Mouse (Mus musculus): ENCODE measurements around the gene Eefsec. TPM values are rescaled to one million over a fixed set of nuclear protein-coding genes. Genes with fewer than 3 reads are reported as not detected.
A peak's percentile ranks its signal among the peaks of the same experiment; 100 is the strongest.

Gene Eefsec
- polyA plus RNA-seq, 1 experiment from 2014 or later = 42.8 TPM

- peaks cover 24% of the 10 kb centered on the region for H3K4me1 ChIP-seq
- H3K4me3 ChIP-seq (replicated peaks) = no peak overlapping the region
- no peak overlapping the region for H3K9ac ChIP-seq
- H3K9me3 ChIP-seq (replicated peaks) = no peaks in the 10 kb centered on the region
- no peaks in the 10 kb centered on the region for H3K27me3 ChIP-seq
- 37% methylated on average over 5 of the region's 5 CpGs for WGBS
- H3K36me3 ChIP-seq = no peaks in the 10 kb centered on the region
- H3K4me2 ChIP-seq = no peak overlapping the region
- peak overlapping the region; percentile 52 for H3K27ac ChIP-seq
- no peak for ATAC-seq (replicated peaks; ENCODE audit: low FRiP score)
These were observed 36.8 kb downstream of the Eefsec start for GRCm38 (mm10) chr6:88409492-88409891.

DNA sequence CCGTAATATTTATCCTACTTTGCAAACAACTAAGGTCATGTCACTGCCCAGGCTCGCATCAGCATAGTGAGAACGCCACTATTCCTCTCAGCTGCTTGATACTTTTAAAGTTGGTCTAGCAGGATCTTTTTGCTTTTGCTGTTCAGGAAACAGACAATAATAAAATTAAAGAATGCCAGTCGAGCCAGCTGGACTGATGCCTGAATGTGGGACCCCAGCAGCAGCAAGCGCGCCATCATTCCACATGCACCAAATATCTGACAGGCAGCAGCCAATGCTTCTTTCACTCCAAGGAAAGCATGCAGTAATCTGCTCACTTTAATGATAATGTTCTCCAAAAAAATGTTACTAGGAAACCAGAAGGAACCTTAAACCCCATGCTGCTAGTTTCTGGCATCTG, 45.9 kb downstream of the Eefsec start:
- H3K4me3 ChIP-seq (replicated peaks) = no peak overlapping the region
- H3K9ac ChIP-seq = no peak overlapping the region
- H3K4me1 ChIP-seq = no peaks in the 10 kb centered on the region
- no peak overlapping the region for H3K27ac ChIP-seq
- no peaks in the 10 kb centered on the region for H3K36me3 ChIP-seq
- ATAC-seq (replicated peaks; ENCODE audit: low FRiP score) = no peak
- no peaks in the 10 kb centered on the region for H3K27me3 ChIP-seq
- no peaks in the 10 kb centered on the region for H3K9me3 ChIP-seq (replicated peaks)
- H3K4me2 ChIP-seq = no peak overlapping the region
- WGBS = 76% methylated on average over 6 of the region's 6 CpGs

DNA sequence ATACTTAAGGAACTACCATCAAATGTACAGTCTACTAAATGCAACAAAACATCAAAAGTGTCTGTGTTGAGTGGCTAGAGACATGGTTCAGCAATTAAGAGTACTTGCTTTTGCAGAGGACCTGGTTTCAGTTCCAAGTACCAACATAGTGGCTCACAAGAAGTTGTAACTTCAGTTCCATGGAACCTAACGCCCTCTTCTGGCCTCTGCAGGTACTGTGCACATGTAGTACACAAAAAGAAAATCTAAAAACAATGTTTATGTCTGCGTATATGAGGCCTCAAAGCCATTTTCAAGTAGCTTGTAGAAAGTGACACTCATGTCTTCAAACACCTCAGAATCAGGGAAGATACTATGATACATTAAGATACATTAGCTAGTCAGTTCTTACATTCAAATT, 48.4 kb downstream of the Eefsec start:
- Histone ChIP-seq H3K36me3 (no peaks in the 10 kb centered on the region), H3K4me3 (replicated peaks) (no peak overlapping the region), H3K27ac (no peak overlapping the region), H3K9me3 (replicated peaks) (no peaks in the 10 kb centered on the region), H3K4me1 (no peaks in the 10 kb centered on the region), H3K27me3 (no peaks in the 10 kb centered on the region), H3K9ac (no peak overlapping the region), H3K4me2 (no peak overlapping the region)
- no peak for ATAC-seq (replicated peaks; ENCODE audit: low FRiP score)
- 82% methylated on average over 2 of the region's 2 CpGs for WGBS

GRCm38 (mm10) chr6:88388946-88389345, 57.4 kb downstream of the Eefsec start:
- Histone ChIP-seq H3K27ac (peak overlapping the region; percentile 61), H3K36me3 (0 out of 2 replicates have a peak, but pooled peaks cover 3% of the 10 kb centered on the region), H3K9me3 (replicated peaks) (no peaks in the 10 kb centered on the region), H3K4me1 (peaks cover 26% of the 10 kb centered on the region), H3K4me3 (replicated peaks) (no peak overlapping the region), H3K4me2 (no peak overlapping the region), H3K9ac (no peak overlapping the region), H3K27me3 (no peaks in the 10 kb centered on the region)
- WGBS = 67% methylated on average over 5 of the region's 5 CpGs
- ATAC-seq (replicated peaks; ENCODE audit: low FRiP score) = no peak

DNA sequence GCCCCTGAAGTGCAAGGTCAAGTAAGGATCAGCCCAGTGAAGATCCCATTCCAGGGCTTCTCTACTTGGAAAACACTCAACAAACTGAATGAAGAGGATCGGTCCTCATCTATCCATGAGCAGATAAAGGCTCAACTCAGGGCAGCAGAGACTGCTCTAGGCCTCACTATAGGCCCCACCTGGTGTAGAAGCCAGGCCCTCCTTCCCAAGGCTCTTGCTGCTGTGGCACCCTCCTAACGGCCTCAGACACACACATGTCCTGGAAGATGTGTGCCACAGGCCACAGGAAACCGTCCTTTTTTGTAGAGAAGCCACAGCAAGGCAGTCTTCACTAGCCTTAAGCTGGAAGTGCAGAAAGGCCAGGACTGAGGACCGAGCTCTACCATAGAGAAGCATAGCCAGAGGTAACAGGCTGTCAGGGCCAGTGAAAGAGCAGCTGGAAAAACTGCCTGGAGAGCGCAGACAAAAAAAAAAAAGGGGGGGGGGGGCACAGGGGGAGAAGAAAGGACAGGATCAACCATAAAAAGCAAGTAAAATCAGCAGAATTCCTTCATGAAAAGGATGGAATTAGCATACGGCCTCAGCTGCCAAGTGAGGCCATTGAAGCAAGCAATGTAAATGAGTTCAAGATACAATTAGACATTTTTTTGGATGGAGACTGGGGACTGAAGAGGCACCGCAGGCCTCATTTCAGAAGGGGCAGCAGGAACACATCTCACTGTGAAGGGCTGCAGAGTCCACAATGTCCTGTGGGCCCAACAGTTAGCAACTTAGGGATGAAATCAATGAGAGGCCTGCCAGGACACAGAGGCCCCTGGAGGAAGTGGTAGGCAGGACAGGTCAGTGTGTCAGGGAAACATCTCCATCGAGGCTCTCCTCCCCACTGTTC, 58.3 kb downstream of the Eefsec start:
- Histone ChIP-seq H3K36me3 (0 out of 2 replicates have a peak, but pooled peaks cover 3% of the 10 kb centered on the region), H3K9me3 (replicated peaks) (no peaks in the 10 kb centered on the region), H3K4me3 (replicated peaks) (no peak overlapping the region), H3K9ac (no peak overlapping the region), H3K4me2 (no peak overlapping the region), H3K27ac (peak overlapping the region; percentile 61), H3K27me3 (no peaks in the 10 kb centered on the region), H3K4me1 (peaks cover 27% of the 10 kb centered on the region)
- 0 out of 2 replicates have a peak, but pooled peaks have one; percentile 29 for ATAC-seq (replicated peaks; ENCODE audit: low FRiP score)
- 60% methylated on average over 8 of the region's 8 CpGs for WGBS

GRCm38 (mm10) chr6:88384420-88385053, 61.8 kb downstream of the Eefsec start:
- Histone ChIP-seq H3K9ac (no peak overlapping the region), H3K4me3 (replicated peaks) (no peak overlapping the region), H3K4me1 (peaks cover 32% of the 10 kb centered on the region), H3K27ac (peak overlapping the region; percentile 45; the same call in 1 of the 2 replicates), H3K9me3 (replicated peaks) (no peaks in the 10 kb centered on the region), H3K27me3 (no peaks in the 10 kb centered on the region), H3K36me3 (no peaks in the 10 kb centered on the region), H3K4me2 (no peak overlapping the region)
- WGBS = 62% methylated on average over 8 of the region's 8 CpGs
- ATAC-seq (replicated peaks; ENCODE audit: low FRiP score) = no peak

DNA sequence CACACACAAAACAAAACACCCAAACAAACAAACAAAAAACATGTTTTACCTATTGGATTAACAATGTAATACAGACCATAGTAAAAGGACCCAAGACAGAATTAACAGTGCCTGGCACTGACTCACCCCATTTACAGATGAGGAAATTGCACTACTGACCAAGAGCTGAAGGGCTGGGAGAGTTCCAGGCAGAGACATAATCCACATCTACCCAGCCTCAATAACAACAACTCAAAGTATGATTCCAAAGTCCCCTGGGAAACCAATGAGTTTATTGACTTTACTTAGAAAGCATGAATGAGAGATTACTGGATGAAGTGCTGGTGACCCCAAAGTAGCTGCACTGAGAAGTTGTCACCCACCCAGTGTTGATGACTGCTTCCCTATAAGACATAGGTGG, 62.6 kb downstream of the Eefsec start:
- no peak overlapping the region for H3K4me2 ChIP-seq
- peaks cover 32% of the 10 kb centered on the region for H3K4me1 ChIP-seq
- no peak overlapping the region for H3K4me3 ChIP-seq (replicated peaks)
- no peaks in the 10 kb centered on the region for H3K9me3 ChIP-seq (replicated peaks)
- no peaks in the 10 kb centered on the region for H3K27me3 ChIP-seq
- H3K27ac ChIP-seq = no peak overlapping the region
- H3K36me3 ChIP-seq = no peaks in the 10 kb centered on the region
- no peak for ATAC-seq (replicated peaks; ENCODE audit: low FRiP score)
- no peak overlapping the region for H3K9ac ChIP-seq

GRCm38 (mm10) chr6:88379756-88380155, 66.6 kb downstream of the Eefsec start:
- H3K4me1 ChIP-seq = peaks cover 16% of the 10 kb centered on the region
- no peaks in the 10 kb centered on the region for H3K36me3 ChIP-seq
- no peaks in the 10 kb centered on the region for H3K9me3 ChIP-seq (replicated peaks)
- WGBS = 21% methylated on average over 3 of the region's 3 CpGs
- H3K27ac ChIP-seq = no peak overlapping the region
- no peaks in the 10 kb centered on the region for H3K27me3 ChIP-seq
- no peak overlapping the region for H3K4me2 ChIP-seq
- no peak overlapping the region for H3K9ac ChIP-seq
- no peak overlapping the region for H3K4me3 ChIP-seq (replicated peaks)
- ATAC-seq (replicated peaks; ENCODE audit: low FRiP score) = no peak

GRCm38 (mm10) chr6:88378829-88379228, 67.5 kb downstream of the Eefsec start:
- ATAC-seq (replicated peaks; ENCODE audit: low FRiP score) = no peak
- Histone ChIP-seq H3K9me3 (replicated peaks) (no peaks in the 10 kb centered on the region), H3K27me3 (no peaks in the 10 kb centered on the region), H3K36me3 (no peaks in the 10 kb centered on the region), H3K4me2 (no peak overlapping the region), H3K4me1 (peaks cover 9% of the 10 kb centered on the region), H3K27ac (no peak overlapping the region), H3K9ac (no peak overlapping the region), H3K4me3 (replicated peaks) (no peak overlapping the region)
- 87% methylated on average over 1 of the region's 1 CpGs for WGBS

GRCm38 (mm10) chr6:88374247-88374646, 72.1 kb downstream of the Eefsec start:
- no peaks in the 10 kb centered on the region for H3K27me3 ChIP-seq
- H3K4me2 ChIP-seq = no peak overlapping the region
- WGBS = 78% methylated on average over 7 of the region's 7 CpGs
- no peaks in the 10 kb centered on the region for H3K36me3 ChIP-seq
- H3K9ac ChIP-seq = no peak overlapping the region
- H3K9me3 ChIP-seq (replicated peaks) = no peaks in the 10 kb centered on the region
- no peak for ATAC-seq (replicated peaks; ENCODE audit: low FRiP score)
- peaks cover 12% of the 10 kb centered on the region for H3K4me1 ChIP-seq
- H3K4me3 ChIP-seq (replicated peaks) = no peak overlapping the region
- H3K27ac ChIP-seq = no peak overlapping the region

DNA sequence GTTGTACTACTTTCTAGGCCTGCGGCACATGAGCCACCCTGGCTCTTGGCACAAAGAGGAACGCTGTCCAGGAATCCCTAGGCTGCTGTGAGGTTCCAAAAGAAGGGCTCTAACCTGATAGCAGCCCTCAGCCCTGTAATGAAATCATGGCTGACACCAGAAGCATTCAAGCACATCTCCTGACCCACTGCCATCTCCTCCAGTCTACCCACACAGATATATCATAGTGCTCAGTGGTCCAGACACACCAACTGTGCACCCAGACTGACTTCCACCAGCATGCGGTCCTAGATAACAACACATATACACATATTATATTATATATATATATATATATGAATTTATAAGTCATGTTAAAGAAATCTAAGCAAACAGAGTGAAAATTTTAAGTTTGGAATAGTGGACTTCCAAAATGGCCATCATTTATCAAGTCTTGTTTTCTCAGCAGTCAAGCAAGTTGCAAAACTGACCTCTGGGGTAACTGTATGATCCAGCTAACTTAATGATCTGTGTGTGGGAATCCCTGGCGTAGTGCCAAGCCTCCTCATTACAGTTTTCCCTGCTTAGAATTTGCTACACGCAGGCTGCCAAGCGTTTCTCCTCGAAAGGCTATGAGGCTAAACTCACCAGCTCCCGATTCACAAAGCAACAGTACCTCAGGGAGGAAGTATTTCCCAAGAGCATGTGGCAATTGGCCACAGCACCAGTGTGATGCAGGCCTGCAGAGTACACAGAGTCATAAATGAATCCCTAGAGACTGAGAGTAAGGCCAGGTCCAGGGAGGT, 76.3 kb downstream of the Eefsec start:
- Histone ChIP-seq H3K36me3 (no peaks in the 10 kb centered on the region), H3K9ac (no peak overlapping the region), H3K4me1 (peaks cover 12% of the 10 kb centered on the region), H3K27me3 (no peaks in the 10 kb centered on the region), H3K27ac (peak overlapping the region; percentile 52; the same call in 1 of the 2 replicates), H3K4me2 (no peak overlapping the region), H3K4me3 (replicated peaks) (no peak overlapping the region), H3K9me3 (replicated peaks) (no peaks in the 10 kb centered on the region)
- ATAC-seq (replicated peaks; ENCODE audit: low FRiP score) = peak; percentile 74
- WGBS = 29% methylated on average over 8 of the region's 8 CpGs
